Mouse (Mus musculus): ENCODE results near the gene Alg2. TPM values are rescaled to one million over a fixed set of nuclear protein-coding genes. Genes with fewer than 3 reads are reported as not detected.

The Alg2 gene
- polyA plus RNA-seq, 1 experiment from 2014 or later = 74.7 TPM

DNA sequence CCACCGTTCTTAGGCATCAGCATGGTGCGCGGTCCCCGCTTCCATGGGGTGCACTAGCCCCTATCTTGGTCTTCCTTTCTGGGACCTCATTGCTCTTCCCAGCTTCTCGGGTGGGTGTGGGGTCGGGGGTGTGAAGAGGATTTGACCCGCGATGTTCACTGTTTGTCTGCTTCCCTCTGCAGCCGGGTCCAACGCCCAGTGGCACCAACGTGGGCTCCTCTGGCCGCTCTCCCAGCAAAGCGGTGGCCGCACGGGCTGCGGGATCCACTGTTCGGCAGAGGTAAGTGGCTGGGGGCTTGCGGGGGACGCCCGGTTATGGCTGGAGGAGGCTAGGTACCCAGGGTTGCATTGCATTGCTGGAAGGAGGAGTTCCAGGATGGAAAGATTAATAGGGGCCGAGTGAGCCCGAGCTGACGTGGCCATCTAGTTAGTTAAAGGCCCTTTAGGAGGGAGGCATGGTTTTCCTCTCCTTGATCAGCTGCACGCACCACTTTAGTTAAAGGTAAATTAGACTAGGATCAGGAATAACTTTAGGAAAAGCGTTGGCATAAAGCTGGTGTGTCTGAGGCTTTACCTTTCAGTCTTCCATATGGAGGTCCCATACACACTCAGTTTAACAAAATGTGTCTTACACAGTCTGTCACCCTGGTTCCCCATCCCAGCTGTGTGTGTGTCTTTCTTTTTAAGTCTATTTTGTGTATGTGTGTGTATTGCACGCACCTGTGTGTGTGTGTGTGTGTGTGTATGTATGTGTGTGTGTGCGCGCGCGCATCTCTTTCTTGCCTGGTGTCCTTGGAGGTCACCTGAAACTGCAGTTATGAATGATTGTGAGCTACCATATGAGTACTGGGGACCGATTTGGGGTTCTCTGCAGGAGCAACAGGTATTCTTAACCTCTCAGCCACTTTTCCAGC lies 854 bp upstream of the Alg2 start:
- peak; percentile 37 for ATAC-seq (ENCODE audit: low FRiP score, low TSS enrichment)
- WGBS = 11% methylated on average over 31 of the region's 31 CpGs
- peak overlapping the region; percentile 85 for H3K27ac ChIP-seq (ENCODE audit: low read depth, low read length)
- peaks cover 59% of the 10 kb centered on the region for H3K36me3 ChIP-seq (ENCODE audit: control insufficient read depth, insufficient read depth, low read length)
- H3K4me1 ChIP-seq (ENCODE audit: control insufficient read depth, insufficient read depth, low read length) = peaks cover 14% of the 10 kb centered on the region
- H3K9ac ChIP-seq (ENCODE audit: low read depth, low read length) = peak overlapping the region; percentile 71
- H3K27me3 ChIP-seq (ENCODE audit: control insufficient read depth, insufficient read depth, low read length) = no peaks in the 10 kb centered on the region
- H3K9me3 ChIP-seq (ENCODE audit: control insufficient read depth, low read length) = no peaks in the 10 kb centered on the region
- H3K4me3 ChIP-seq (ENCODE audit: low read length) = peak overlapping the region; percentile 63
- H3K4me2 ChIP-seq (replicated peaks; ENCODE audit: low read depth, low read length) = peak overlapping the region; percentile 77

DNA sequence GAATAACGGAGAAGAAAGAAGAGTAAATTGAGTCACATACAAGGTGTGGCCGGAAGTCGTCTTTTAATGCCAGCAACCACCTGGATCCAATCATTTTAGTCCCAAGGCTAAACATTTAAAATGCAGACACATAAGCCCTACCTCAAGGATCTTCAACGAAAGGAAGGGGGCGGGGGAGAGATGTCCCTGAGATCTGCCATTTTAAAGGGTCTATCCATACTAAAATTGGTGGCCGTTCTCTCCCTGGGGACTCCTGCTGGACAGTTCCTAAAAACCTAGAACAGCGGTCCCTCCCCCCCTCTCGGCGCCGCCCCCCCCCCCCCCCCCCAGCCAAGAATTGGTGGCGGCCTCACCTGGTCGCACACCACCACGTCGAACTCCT lies 556 bp downstream of the Alg2 start:
- no peaks in the 10 kb centered on the region for H3K9me3 ChIP-seq (ENCODE audit: control insufficient read depth, low read length)
- peak overlapping the region; percentile 85; the same call in 1 of the 2 replicates for H3K27ac ChIP-seq (ENCODE audit: low read depth, low read length)
- no peaks in the 10 kb centered on the region for H3K27me3 ChIP-seq (ENCODE audit: control insufficient read depth, insufficient read depth, low read length)
- WGBS = 6% methylated on average over 8 of the region's 14 CpGs
- peak overlapping the region; percentile 67 for H3K9ac ChIP-seq (ENCODE audit: low read depth, low read length)
- peaks cover 14% of the 10 kb centered on the region for H3K4me1 ChIP-seq (ENCODE audit: control insufficient read depth, insufficient read depth, low read length)
- ATAC-seq (ENCODE audit: low FRiP score, low TSS enrichment) = no peak
- H3K4me2 ChIP-seq (replicated peaks; ENCODE audit: low read depth, low read length) = peak overlapping the region; percentile 56
- peak overlapping the region; percentile 63 for H3K4me3 ChIP-seq (ENCODE audit: low read length)
- peaks cover 63% of the 10 kb centered on the region for H3K36me3 ChIP-seq (ENCODE audit: control insufficient read depth, insufficient read depth, low read length)

DNA sequence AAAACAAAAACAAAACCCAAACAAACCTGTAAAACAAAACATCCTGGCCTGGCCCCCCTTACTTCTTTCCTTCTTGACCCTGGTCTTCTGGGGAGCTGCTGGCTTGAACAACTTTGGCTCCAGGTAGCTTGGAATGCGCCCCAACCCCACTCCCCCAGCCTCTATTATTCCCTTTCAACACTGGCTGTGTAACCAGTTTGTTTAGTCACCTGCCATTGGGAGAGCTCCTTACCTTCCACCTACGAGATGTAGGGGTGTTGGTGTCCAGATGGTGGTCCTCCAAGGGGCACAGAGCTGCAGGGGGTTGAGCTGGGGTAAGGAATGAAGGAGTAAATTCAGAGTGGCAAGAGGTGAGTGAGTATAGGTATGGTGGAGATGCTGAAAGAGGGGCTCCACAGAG lies 6.9 kb downstream of the Alg2 start:
- no peaks in the 10 kb centered on the region for H3K27me3 ChIP-seq (ENCODE audit: control insufficient read depth, insufficient read depth, low read length)
- no peaks in the 10 kb centered on the region for H3K4me1 ChIP-seq (ENCODE audit: control insufficient read depth, insufficient read depth, low read length)
- no peak for ATAC-seq (ENCODE audit: low FRiP score, low TSS enrichment)
- H3K4me3 ChIP-seq (ENCODE audit: low read length) = no peak overlapping the region
- H3K9ac ChIP-seq (ENCODE audit: low read depth, low read length) = no peak overlapping the region
- H3K4me2 ChIP-seq (replicated peaks; ENCODE audit: low read depth, low read length) = no peak overlapping the region
- H3K27ac ChIP-seq (ENCODE audit: low read depth, low read length) = no peak overlapping the region
- H3K36me3 ChIP-seq (ENCODE audit: control insufficient read depth, insufficient read depth, low read length) = peaks cover 44% of the 10 kb centered on the region
- H3K9me3 ChIP-seq (ENCODE audit: control insufficient read depth, low read length) = peaks cover 4% of the 10 kb centered on the region; the same call in 1 of the 2 replicates
- WGBS = 92% methylated on average over 2 of the region's 2 CpGs

DNA sequence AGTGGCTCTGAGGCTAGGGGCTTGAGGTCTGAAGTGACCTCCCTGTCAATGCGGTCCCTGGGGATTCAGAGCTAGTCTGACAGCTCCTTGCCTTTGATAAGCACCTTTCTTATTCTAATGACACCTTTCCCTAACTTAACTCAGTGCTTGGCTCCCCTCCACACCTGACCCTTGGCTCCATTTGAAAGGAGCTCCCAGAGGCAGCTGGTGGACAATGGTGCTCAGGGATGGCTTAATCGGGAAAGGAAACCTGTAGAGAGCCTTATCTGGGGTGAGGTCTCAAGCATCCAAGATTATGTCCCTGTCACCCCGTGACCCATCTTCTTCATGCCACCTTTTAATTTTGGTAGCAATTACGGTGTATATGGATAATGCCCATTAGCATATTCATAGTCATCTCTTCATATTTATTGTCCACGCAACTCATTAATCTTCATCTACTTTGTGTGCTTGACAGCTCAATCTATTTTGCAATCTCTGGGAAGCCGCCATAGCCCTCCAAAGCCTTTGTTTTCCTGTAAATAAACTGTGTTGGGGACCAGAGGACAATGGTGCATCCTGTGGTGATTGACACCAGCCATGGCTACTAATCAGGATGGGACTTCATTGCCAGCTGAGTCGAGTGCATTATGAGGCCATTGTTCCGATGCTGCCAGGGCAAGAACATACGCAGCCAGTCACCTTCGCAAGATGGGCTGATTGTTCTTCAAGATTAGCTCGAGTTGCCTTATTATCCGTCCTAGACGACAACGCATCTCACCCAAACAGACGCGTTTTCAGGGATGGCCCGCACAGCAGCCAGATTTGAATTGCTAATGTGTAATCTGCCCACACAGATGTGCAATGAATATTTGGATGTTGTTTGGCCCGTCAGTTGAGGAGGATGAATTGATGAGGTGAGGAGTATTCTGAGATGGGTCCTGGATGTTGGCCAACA lies 24.3 kb downstream of the Alg2 start:
- no peak for ATAC-seq (ENCODE audit: low FRiP score, low TSS enrichment)
- 29% methylated on average over 18 of the region's 18 CpGs for WGBS
- no peaks in the 10 kb centered on the region for H3K36me3 ChIP-seq (ENCODE audit: control insufficient read depth, insufficient read depth, low read length)

DNA sequence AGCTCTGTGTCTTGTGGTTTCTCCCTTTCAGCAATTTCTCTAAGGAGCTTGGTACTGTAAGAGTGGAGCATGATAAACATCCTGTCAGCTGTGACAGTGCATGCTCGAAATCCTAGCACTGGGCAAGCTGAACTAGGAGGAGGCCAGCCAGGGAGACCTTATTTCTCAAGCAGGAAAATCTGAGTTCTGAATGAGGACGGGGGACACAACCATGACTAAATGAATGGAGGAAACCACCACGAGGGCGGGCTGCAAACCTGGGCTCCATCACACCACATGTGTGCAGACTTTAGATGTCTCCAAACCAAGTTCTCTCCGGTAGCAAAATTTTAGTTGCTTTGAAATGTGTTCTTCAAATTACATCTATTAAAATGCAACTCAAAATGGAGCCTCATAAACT lies 25.0 kb downstream of the Alg2 start:
- no peak for ATAC-seq (ENCODE audit: low FRiP score, low TSS enrichment)
- WGBS = 44% methylated on average over 5 of the region's 5 CpGs

More for the DNA sequence above, 24.3 kb downstream of the Alg2 start:
- Histone ChIP-seq H3K4me1 (ENCODE audit: control insufficient read depth, insufficient read depth, low read length) (no peaks in the 10 kb centered on the region), H3K9me3 (ENCODE audit: control insufficient read depth, low read length) (no peaks in the 10 kb centered on the region), H3K27me3 (ENCODE audit: control insufficient read depth, insufficient read depth, low read length) (no peaks in the 10 kb centered on the region), H3K4me2 (replicated peaks; ENCODE audit: low read depth, low read length) (no peak overlapping the region), H3K27ac (ENCODE audit: low read depth, low read length) (no peak overlapping the region), H3K4me3 (ENCODE audit: low read length) (no peak overlapping the region), H3K9ac (ENCODE audit: low read depth, low read length) (no peak overlapping the region)

DNA sequence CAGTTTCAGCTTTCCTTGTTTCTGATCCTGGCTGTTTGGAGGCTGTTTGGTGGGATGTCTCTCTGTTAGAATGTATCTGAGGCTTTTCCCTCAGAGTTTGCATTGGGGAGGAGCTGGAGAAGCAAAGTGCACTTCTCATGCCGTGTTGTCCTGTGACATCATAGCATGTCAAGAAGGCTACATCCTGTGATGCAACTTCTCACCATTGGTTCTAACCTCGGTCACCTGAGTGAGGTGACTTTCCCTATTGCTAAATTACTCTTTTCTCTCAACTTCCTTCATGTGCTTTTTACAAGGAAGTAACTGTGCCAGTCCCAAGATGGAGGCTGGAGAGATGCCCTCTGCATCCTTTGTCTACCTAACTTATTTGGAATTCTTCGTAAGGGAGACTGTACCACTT lies 25.6 kb downstream of the Alg2 start:
- H3K4me1 ChIP-seq (ENCODE audit: control insufficient read depth, insufficient read depth, low read length) = no peaks in the 10 kb centered on the region
- WGBS = 88% methylated on average over 3 of the region's 3 CpGs
- no peak overlapping the region for H3K4me3 ChIP-seq (ENCODE audit: low read length)
- H3K36me3 ChIP-seq (ENCODE audit: control insufficient read depth, insufficient read depth, low read length) = no peaks in the 10 kb centered on the region
- no peak overlapping the region for H3K4me2 ChIP-seq (replicated peaks; ENCODE audit: low read depth, low read length)
- no peak overlapping the region for H3K27ac ChIP-seq (ENCODE audit: low read depth, low read length)
- ATAC-seq (ENCODE audit: low FRiP score, low TSS enrichment) = no peak
- H3K9ac ChIP-seq (ENCODE audit: low read depth, low read length) = no peak overlapping the region
- no peaks in the 10 kb centered on the region for H3K9me3 ChIP-seq (ENCODE audit: control insufficient read depth, low read length)
- no peaks in the 10 kb centered on the region for H3K27me3 ChIP-seq (ENCODE audit: control insufficient read depth, insufficient read depth, low read length)

More for the DNA sequence above, 25.0 kb downstream of the Alg2 start:
- Histone ChIP-seq H3K36me3 (ENCODE audit: control insufficient read depth, insufficient read depth, low read length) (no peaks in the 10 kb centered on the region), H3K9ac (ENCODE audit: low read depth, low read length) (no peak overlapping the region), H3K4me2 (replicated peaks; ENCODE audit: low read depth, low read length) (no peak overlapping the region), H3K4me3 (ENCODE audit: low read length) (no peak overlapping the region), H3K27ac (ENCODE audit: low read depth, low read length) (no peak overlapping the region), H3K9me3 (ENCODE audit: control insufficient read depth, low read length) (no peaks in the 10 kb centered on the region), H3K4me1 (ENCODE audit: control insufficient read depth, insufficient read depth, low read length) (no peaks in the 10 kb centered on the region), H3K27me3 (ENCODE audit: control insufficient read depth, insufficient read depth, low read length) (no peaks in the 10 kb centered on the region)

DNA sequence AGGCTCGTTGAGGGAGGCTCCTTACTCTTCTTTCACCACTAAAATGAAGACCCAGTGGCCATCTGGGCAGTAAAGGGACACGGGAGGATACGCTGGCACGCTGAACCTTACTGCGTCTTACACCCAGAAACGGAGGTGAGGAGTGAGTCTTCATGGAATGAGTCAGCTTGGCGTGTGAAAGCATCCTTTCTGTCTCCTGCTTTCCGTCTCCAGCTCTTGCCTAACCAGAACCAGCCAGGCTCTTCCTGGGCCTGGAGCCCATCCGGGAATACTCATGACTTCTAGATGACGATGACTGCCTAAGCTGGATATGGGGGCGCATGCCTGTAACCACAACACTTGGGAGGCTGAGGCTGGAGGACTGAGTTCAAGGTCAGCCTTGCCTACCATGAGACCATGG lies 33.2 kb downstream of the Alg2 start:
- ATAC-seq (ENCODE audit: low FRiP score, low TSS enrichment) = no peak
- Histone ChIP-seq H3K36me3 (ENCODE audit: control insufficient read depth, insufficient read depth, low read length) (no peaks in the 10 kb centered on the region), H3K27ac (ENCODE audit: low read depth, low read length) (no peak overlapping the region), H3K4me3 (ENCODE audit: low read length) (no peak overlapping the region), H3K27me3 (ENCODE audit: control insufficient read depth, insufficient read depth, low read length) (peaks cover 3% of the 10 kb centered on the region), H3K4me2 (replicated peaks; ENCODE audit: low read depth, low read length) (no peak overlapping the region), H3K9ac (ENCODE audit: low read depth, low read length) (no peak overlapping the region), H3K4me1 (ENCODE audit: control insufficient read depth, insufficient read depth, low read length) (no peaks in the 10 kb centered on the region), H3K9me3 (ENCODE audit: control insufficient read depth, low read length) (no peaks in the 10 kb centered on the region)
- 91% methylated on average over 11 of the region's 11 CpGs for WGBS

DNA sequence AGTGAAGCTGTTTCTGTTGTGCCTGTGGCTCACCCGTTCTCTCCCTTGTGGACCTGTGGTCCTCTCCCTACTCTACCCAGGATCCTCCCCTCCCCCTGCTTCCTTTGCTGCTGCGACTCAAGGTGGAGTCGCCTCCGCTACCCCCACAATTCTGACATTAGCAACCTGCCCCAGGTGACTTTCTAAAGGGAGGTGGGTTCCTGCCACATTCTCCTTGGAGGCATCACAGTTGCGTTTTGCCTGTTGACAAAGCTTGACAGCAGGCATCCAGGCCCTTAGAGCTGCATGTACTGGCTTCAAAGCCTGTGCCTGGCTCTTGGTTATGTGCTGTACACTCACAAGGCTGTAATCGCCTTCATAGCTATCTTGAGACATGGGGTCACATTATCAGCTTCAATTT lies 35.2 kb downstream of the Alg2 start:
- no peak overlapping the region for H3K27ac ChIP-seq (ENCODE audit: low read depth, low read length)

More for the DNA sequence above, 35.2 kb downstream of the Alg2 start:
- H3K4me3 ChIP-seq (ENCODE audit: low read length) = no peak overlapping the region
- no peaks in the 10 kb centered on the region for H3K36me3 ChIP-seq (ENCODE audit: control insufficient read depth, insufficient read depth, low read length)
- no peaks in the 10 kb centered on the region for H3K9me3 ChIP-seq (ENCODE audit: control insufficient read depth, low read length)
- ATAC-seq (ENCODE audit: low FRiP score, low TSS enrichment) = no peak
- H3K4me2 ChIP-seq (replicated peaks; ENCODE audit: low read depth, low read length) = no peak overlapping the region
- WGBS = 78% methylated on average over 6 of the region's 6 CpGs
- H3K27me3 ChIP-seq (ENCODE audit: control insufficient read depth, insufficient read depth, low read length) = peaks cover 3% of the 10 kb centered on the region
- peaks cover 2% of the 10 kb centered on the region; the same call in 1 of the 2 replicates for H3K4me1 ChIP-seq (ENCODE audit: control insufficient read depth, insufficient read depth, low read length)
- H3K9ac ChIP-seq (ENCODE audit: low read depth, low read length) = no peak overlapping the region
